Mouse (Mus musculus) limb, embryonic 14.5 days (tissue): ENCODE measurements around the gene Ank3. TPM values are rescaled to one million over a fixed set of nuclear protein-coding genes. Genes with fewer than 3 reads are reported as not detected.
A peak's percentile ranks its signal among the peaks of the same experiment; 100 is the strongest.

Source experiments
- ATAC-seq: fragments of 200-750 bp; cut with Nextera tagmentation; 2 replicates; pipeline ENCODE4 v1.8.0; 2017; ENCODE audit warnings: low read depth, moderate number of reproducible peaks, moderate TSS enrichment; ENCODE audit not compliant: low FRiP score
- DNase-seq: peaks from one replicate; pipeline ENCODE4 v3.0.0-alpha.2; 2015; ENCODE audit warnings: low spot score
- H3K27ac ChIP-seq: fragments of 300-500 bp; sonication (generic); replicated peaks from 2 replicates; pipeline ENCODE4 v1.5.1; 2014; ENCODE audit warnings: low read depth, mild to moderate bottlenecking, low read length, moderate library complexity, mixed read lengths
- H3K27me3 ChIP-seq: fragments of 300-500 bp; sonication (generic); 2 replicates; pipeline ENCODE4 v1.6.1; 2014; ENCODE audit warnings: low read length, mixed read lengths; ENCODE audit not compliant: control insufficient read depth, insufficient read depth
- H3K36me3 ChIP-seq: fragments of 300-500 bp; sonication (generic); 2 replicates; pipeline ENCODE4 v1.6.1; 2014; ENCODE audit warnings: mild to moderate bottlenecking, low read length, moderate library complexity, mixed read lengths; ENCODE audit not compliant: control insufficient read depth, insufficient read depth
- H3K4me1 ChIP-seq: fragments of 300-500 bp; sonication (generic); 2 replicates; pipeline ENCODE4 v1.6.1; 2014; ENCODE audit warnings: antibody characterized with exemption, low read length, mixed read lengths; ENCODE audit not compliant: control insufficient read depth, insufficient read depth
- H3K4me2 ChIP-seq: fragments of 300-500 bp; sonication (generic); replicated peaks from 2 replicates; pipeline ENCODE4 v1.6.1; 2014; ENCODE audit warnings: low read depth, mild to moderate bottlenecking, low read length, moderate library complexity; ENCODE audit not compliant: severe bottlenecking
- H3K4me3 ChIP-seq: fragments of 300-500 bp; sonication (generic); replicated peaks from 2 replicates; pipeline ENCODE4 v1.5.1; 2014; ENCODE audit warnings: low read length
- H3K9ac ChIP-seq: fragments of 300-500 bp; sonication (generic); 2 replicates; pipeline ENCODE4 v1.6.1; 2014; ENCODE audit warnings: mild to moderate bottlenecking, low read depth, low read length, moderate library complexity; ENCODE audit not compliant: severe bottlenecking
- H3K9me3 ChIP-seq: fragments of 300-500 bp; sonication (generic); 2 replicates; pipeline ENCODE4 v1.6.1; 2016; ENCODE audit warnings: low read length; ENCODE audit not compliant: control insufficient read depth
- POLR2A ChIP-seq: fragments of 200-500 bp; IDR thresholded peaks from 2 replicates; pipeline ENCODE4 v1.8.0; 2012; ENCODE audit warnings: inconsistent platforms, mild to moderate bottlenecking, moderate library complexity, borderline replicate concordance; ENCODE audit not compliant: insufficient read depth, insufficient read length; ENCODE audit errors: extremely low read depth
- WGBS: fragments of 180-500 bp; shearing (Covaris S2); extraction: QIAGEN DNeasy Blood & Tissue Kit; methylation state at CpG from one replicate; pipeline ENCODE4 v1.1.7; 2014; 5-methylcytosine and 5-hydroxymethylcytosine counted together
- polyA plus RNA-seq, 2 experiments: library from polyadenylated mRNA; depleted of rRNA in 1 of 2; stranded (reverse) in 1 of 2; unstranded in 1 of 2; fragments of >200 nt; fragmentation: Nextera tagmentation in 1 of 2; extraction: Ambion mirVana in 1 of 2; gene quantifications; 2 replicates each; pipeline versions ENCODE4 v1.2.1 to v1.2.3; 2012 to 2014

Ank3 gene
- polyA plus RNA-seq, 2 experiments, result 14.8 to 25.2 TPM

GRCm38 (mm10) chr10:69386767-69387166 lies 11.8 kb upstream of the Ank3 start:
- no peaks in the 10 kb centered on the region for H3K9me3 ChIP-seq
- TF ChIP-seq POLR2A, result no peak
- 77% methylated on average over 8 of the region's 8 CpGs for WGBS
- no peaks in the 10 kb centered on the region for H3K36me3 ChIP-seq
- no peaks in the 10 kb centered on the region for H3K4me1 ChIP-seq
- no peaks in the 10 kb centered on the region for H3K27me3 ChIP-seq
- no peak overlapping the region for H3K4me2 ChIP-seq
- no peak for ATAC-seq
- no peak for DNase-seq
- H3K27ac ChIP-seq, result no peak overlapping the region
- H3K9ac ChIP-seq, result no peak overlapping the region
- H3K4me3 ChIP-seq, result no peak overlapping the region

DNA sequence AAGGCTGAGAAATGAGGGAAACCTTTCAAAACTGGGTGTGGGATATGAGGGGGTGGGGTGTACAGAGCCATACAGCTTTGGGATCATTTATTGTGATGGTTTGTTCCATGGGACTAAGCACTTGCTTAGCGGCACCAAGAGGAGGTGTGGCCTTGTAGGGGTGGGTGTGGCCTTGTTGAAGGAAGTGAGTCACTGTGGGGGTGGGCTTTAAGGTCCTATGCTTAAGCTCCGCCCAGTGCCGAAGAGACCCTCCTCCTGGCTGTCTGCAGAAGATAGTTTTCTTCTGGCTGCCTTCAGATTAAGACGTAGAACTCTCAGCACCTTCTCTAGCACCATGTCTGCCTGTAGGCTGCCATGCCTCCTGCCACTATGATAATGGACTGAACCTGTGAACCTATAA lies 9.1 kb upstream of the Ank3 start:
- DNase-seq, result no peak
- ATAC-seq, result no peak
- Histone ChIP-seq H3K4me3 (no peak overlapping the region), H3K9me3 (no peaks in the 10 kb centered on the region), H3K4me2 (no peak overlapping the region), H3K27ac (no peak overlapping the region), H3K9ac (no peak overlapping the region), H3K4me1 (no peaks in the 10 kb centered on the region), H3K36me3 (no peaks in the 10 kb centered on the region), H3K27me3 (no peaks in the 10 kb centered on the region)
- WGBS, result 93% methylated on average over 4 of the region's 4 CpGs
- no peak for TF ChIP-seq POLR2A

DNA sequence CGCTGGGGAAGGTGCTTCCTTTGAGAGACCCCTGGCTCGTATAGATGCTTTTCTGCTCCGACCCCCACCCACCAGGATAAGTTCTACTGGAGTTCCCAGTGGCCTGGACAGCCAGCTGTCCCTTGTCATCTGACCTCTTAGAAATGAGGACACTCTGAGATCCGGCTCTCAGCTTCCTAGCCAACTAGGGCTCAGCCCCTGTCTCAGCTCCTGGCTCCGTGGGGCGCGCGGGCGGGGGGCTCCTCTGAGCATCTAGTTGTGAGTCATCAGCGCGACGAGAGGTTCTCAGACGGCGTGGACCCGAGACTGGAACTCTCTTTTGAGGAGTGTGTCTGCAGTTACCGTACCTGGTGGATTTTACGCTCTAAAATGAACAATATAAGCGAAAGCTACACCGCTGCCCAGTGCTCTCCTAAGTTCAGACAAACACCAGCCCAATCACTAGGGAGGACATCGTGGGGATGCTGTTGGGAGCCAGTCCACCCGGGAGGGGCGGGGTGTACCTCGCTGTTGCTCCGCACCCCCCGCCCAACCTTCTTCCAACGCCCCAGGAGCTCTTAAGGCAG lies 293 bp upstream of the Ank3 start:
- DNase-seq, result peak; percentile 8
- TF ChIP-seq POLR2A, result no peak
- Histone ChIP-seq H3K4me2 (peak overlapping the region; percentile 100), H3K9ac (peak overlapping the region; percentile 57), H3K27me3 (peaks cover 45% of the 10 kb centered on the region), H3K27ac (no peak overlapping the region), H3K9me3 (no peaks in the 10 kb centered on the region), H3K4me1 (peaks cover 3% of the 10 kb centered on the region; the same call in 1 of the 2 replicates), H3K36me3 (no peaks in the 10 kb centered on the region), H3K4me3 (peak overlapping the region; percentile 47)
- no peak; the same call in 1 of the 2 replicates for ATAC-seq
- 2% methylated on average over 26 of the region's 26 CpGs for WGBS

GRCm38 (mm10) chr10:69399814-69400385 lies 1.3 kb downstream of the Ank3 start:
- TF ChIP-seq POLR2A, result no peak
- peaks cover 45% of the 10 kb centered on the region for H3K27me3 ChIP-seq
- H3K4me2 ChIP-seq, result peak overlapping the region; percentile 100
- DNase-seq (no peak), ATAC-seq (no peak)
- H3K9me3 ChIP-seq, result no peaks in the 10 kb centered on the region
- no peak overlapping the region for H3K27ac ChIP-seq
- no peaks in the 10 kb centered on the region for H3K36me3 ChIP-seq
- H3K9ac ChIP-seq, result peak overlapping the region; percentile 57
- H3K4me3 ChIP-seq, result peak overlapping the region; percentile 47
- WGBS, result 3% methylated on average over 17 of the region's 17 CpGs
- peaks cover 3% of the 10 kb centered on the region; the same call in 1 of the 2 replicates for H3K4me1 ChIP-seq

GRCm38 (mm10) chr10:69405431-69405830 lies 6.9 kb downstream of the Ank3 start:
- WGBS, result 60% methylated on average over 4 of the region's 4 CpGs
- ATAC-seq, result no peak

More at GRCm38 (mm10) chr10:69405431-69405830, 6.9 kb downstream of the Ank3 start:
- peaks cover 10% of the 10 kb centered on the region for H3K27me3 ChIP-seq
- no peak overlapping the region for H3K4me3 ChIP-seq
- no peaks in the 10 kb centered on the region for H3K9me3 ChIP-seq
- H3K27ac ChIP-seq, result no peak overlapping the region
- H3K36me3 ChIP-seq, result no peaks in the 10 kb centered on the region
- H3K4me1 ChIP-seq, result no peaks in the 10 kb centered on the region
- no peak for TF ChIP-seq POLR2A
- DNase-seq, result no peak
- no peak overlapping the region for H3K4me2 ChIP-seq
- no peak overlapping the region for H3K9ac ChIP-seq
